Mouse (Mus musculus) midbrain, embryonic 13.5 days (tissue): ENCODE data around the gene Olfr311. TPM values are rescaled to one million over a fixed set of nuclear protein-coding genes. Genes with fewer than 3 reads are reported as not detected.
"Not testable (repeated sequence)": the region's sequence is repeated elsewhere in the genome, so short reads cannot be mapped to it uniquely, and the experiment has no call there.

Experiments
- ATAC-seq: fragments of 200-750 bp; cut with Nextera tagmentation; 2 replicates; pipeline ENCODE4 v1.8.0; 2017; ENCODE audit warnings: mild to moderate bottlenecking, moderate TSS enrichment, moderate library complexity
- H3K27ac ChIP-seq: fragments of 300-500 bp; sonication (generic); 2 replicates; pipeline ENCODE4 v1.5.1; 2015; ENCODE audit warnings: inconsistent platforms, mild to moderate bottlenecking, moderate library complexity
- H3K27me3 ChIP-seq: fragments of 300-500 bp; sonication (generic); 2 replicates; pipeline ENCODE4 v1.6.1; 2015; ENCODE audit warnings: mild to moderate bottlenecking, inconsistent platforms
- H3K36me3 ChIP-seq: fragments of 300-500 bp; sonication (generic); 2 replicates; pipeline ENCODE4 v1.6.1; 2015; ENCODE audit warnings: mild to moderate bottlenecking, inconsistent platforms
- H3K4me1 ChIP-seq: fragments of 300-500 bp; sonication (generic); replicated peaks from 2 replicates; pipeline ENCODE4 v1.6.1; 2015; ENCODE audit warnings: inconsistent platforms
- H3K4me2 ChIP-seq: fragments of 300-500 bp; sonication (generic); replicated peaks from 2 replicates; pipeline ENCODE4 v1.6.1; 2015; ENCODE audit warnings: moderate library complexity, mild to moderate bottlenecking, inconsistent platforms
- H3K4me3 ChIP-seq: fragments of 300-500 bp; sonication (generic); replicated peaks from 2 replicates; pipeline ENCODE4 v1.5.1; 2015; ENCODE audit warnings: mild to moderate bottlenecking, inconsistent platforms
- H3K9ac ChIP-seq: fragments of 300-500 bp; sonication (generic); replicated peaks from 2 replicates; pipeline ENCODE4 v1.6.1; 2015; ENCODE audit warnings: mild to moderate bottlenecking, inconsistent platforms
- H3K9me3 ChIP-seq: fragments of 300-500 bp; sonication (generic); 2 replicates; pipeline ENCODE4 v1.6.1; 2016; ENCODE audit warnings: mild to moderate bottlenecking, inconsistent platforms
- WGBS: fragments of 180-500 bp; shearing (Covaris S2); methylation state at CpG from one replicate; pipeline ENCODE4 v1.1.7; 2015; 5-methylcytosine and 5-hydroxymethylcytosine counted together
- polyA plus RNA-seq: library from polyadenylated mRNA; unstranded; fragments of >200 nt; fragmentation: Nextera tagmentation; extraction: Ambion mirVana; gene quantifications from 2 replicates; pipeline ENCODE4 v1.2.1, GENCODE M21; 2015

Olfr311 gene
- polyA plus RNA-seq, 1 experiment from 2014 or later = not detected

- not testable (repeated sequence) for H3K27me3 ChIP-seq, ATAC-seq, H3K4me3 ChIP-seq, H3K9ac ChIP-seq, H3K4me1 ChIP-seq, H3K27ac ChIP-seq, H3K9me3 ChIP-seq, H3K4me2 ChIP-seq, H3K36me3 ChIP-seq
Observed at GRCm38 (mm10) chr11:58828937-58829336, 10.1 kb upstream of the Olfr311 start, which contains the start of gene Olfr312. Gene Olfr312 (plus strand): TSS chr11:58829237.

GRCm38 (mm10) chr11:58829764-58830163 lies 9.3 kb upstream of the Olfr311 start:
- no peak for ATAC-seq
- H3K27ac ChIP-seq = no peak overlapping the region
- no peak overlapping the region for H3K9ac ChIP-seq

GRCm38 (mm10) chr11:58832541-58832940 lies 6.5 kb upstream of the Olfr311 start:
- H3K27me3 ChIP-seq = not testable (repeated sequence)

More at GRCm38 (mm10) chr11:58829764-58830163, 9.3 kb upstream of the Olfr311 start:
- H3K36me3 ChIP-seq = no peaks in the 10 kb centered on the region
- H3K9me3 ChIP-seq = no peaks in the 10 kb centered on the region
- H3K27me3 ChIP-seq = no peaks in the 10 kb centered on the region
- WGBS = 81% methylated on average over 3 of the region's 3 CpGs
- H3K4me2 ChIP-seq = no peak overlapping the region
- no peak overlapping the region for H3K4me3 ChIP-seq
- H3K4me1 ChIP-seq = no peaks in the 10 kb centered on the region

GRCm38 (mm10) chr11:58846919-58847461 lies 7.9 kb downstream of the Olfr311 start, which contains the start of gene Gm12258:
Gene Gm12258 (plus strand): TSS chr11:58847158.
- peak within 1 kb of the TSS; percentile 76 for H3K27ac ChIP-seq
- no peaks in the 10 kb centered on the region for H3K9me3 ChIP-seq
- H3K4me1 ChIP-seq = peaks cover 16% of the 10 kb centered on the region
- peak within 1 kb of the TSS; percentile 93 for H3K9ac ChIP-seq
- peaks cover 32% of the 10 kb centered on the region for H3K36me3 ChIP-seq
- under 1% methylated on average over 24 of the region's 24 CpGs for WGBS
- no peaks in the 10 kb centered on the region for H3K27me3 ChIP-seq
- H3K4me2 ChIP-seq = peak within 1 kb of the TSS; percentile 84
- peak within 1 kb of the TSS; percentile 90 for H3K4me3 ChIP-seq
- ATAC-seq = peak; percentile 100

More at GRCm38 (mm10) chr11:58832541-58832940, 6.5 kb upstream of the Olfr311 start:
- H3K4me2 ChIP-seq, H3K4me3 ChIP-seq, H3K9me3 ChIP-seq, H3K4me1 ChIP-seq, ATAC-seq, H3K27ac ChIP-seq, H3K9ac ChIP-seq, H3K36me3 ChIP-seq: not testable (repeated sequence)
- 90% methylated on average over 3 of the region's 3 CpGs for WGBS

GRCm38 (mm10) chr11:58847636-58848035 lies 8.6 kb downstream of the Olfr311 start:
- peak; percentile 12; the same call in 1 of the 2 replicates for ATAC-seq
- Histone ChIP-seq H3K27me3 (no peaks in the 10 kb centered on the region), H3K27ac (peak overlapping the region; percentile 76; the same call in 1 of the 2 replicates), H3K9me3 (no peaks in the 10 kb centered on the region), H3K4me3 (peak overlapping the region; percentile 90), H3K9ac (peak overlapping the region; percentile 93), H3K36me3 (peaks cover 39% of the 10 kb centered on the region), H3K4me2 (peak overlapping the region; percentile 84), H3K4me1 (peaks cover 16% of the 10 kb centered on the region)
- WGBS = 47% methylated on average over 9 of the region's 9 CpGs

- Histone ChIP-seq H3K27me3 (no peaks in the 10 kb centered on the region), H3K36me3 (peaks cover 48% of the 10 kb centered on the region), H3K9ac (no peak overlapping the region), H3K4me3 (no peak overlapping the region), H3K27ac (no peak overlapping the region), H3K9me3 (no peaks in the 10 kb centered on the region), H3K4me1 (peaks cover 16% of the 10 kb centered on the region), H3K4me2 (no peak overlapping the region)
- 73% methylated on average over 2 of the region's 2 CpGs for WGBS
- ATAC-seq = no peak
Observed at GRCm38 (mm10) chr11:58849731-58850130, 10.7 kb downstream of the Olfr311 start.

GRCm38 (mm10) chr11:58860744-58861143 lies 21.7 kb downstream of the Olfr311 start:
- 96% methylated on average over 8 of the region's 8 CpGs for WGBS
- Histone ChIP-seq H3K27ac (no peak overlapping the region), H3K27me3 (no peaks in the 10 kb centered on the region), H3K36me3 (peaks cover 60% of the 10 kb centered on the region), H3K9me3 (peaks cover 16% of the 10 kb centered on the region), H3K9ac (no peak overlapping the region), H3K4me1 (no peaks in the 10 kb centered on the region), H3K4me2 (no peak overlapping the region), H3K4me3 (no peak overlapping the region)
- ATAC-seq = no peak

- Histone ChIP-seq H3K4me3 (peak within 1 kb of the TSS; percentile 80), H3K27ac (peak within 1 kb of the TSS; percentile 87), H3K4me2 (peak within 1 kb of the TSS; percentile 85), H3K36me3 (peaks cover 24% of the 10 kb centered on the region), H3K27me3 (no peaks in the 10 kb centered on the region), H3K9ac (peak within 1 kb of the TSS; percentile 90), H3K9me3 (no peaks in the 10 kb centered on the region), H3K4me1 (peaks cover 14% of the 10 kb centered on the region)
- peak; percentile 95 for ATAC-seq
- WGBS = 4% methylated on average over 37 of the region's 37 CpGs
Observed at GRCm38 (mm10) chr11:58867039-58867953, 28.2 kb downstream of the Olfr311 start, which contains the start of gene 2810021J22Rik. Gene 2810021J22Rik (plus strand): TSS chr11:58867216.

- H3K27ac ChIP-seq = 0 out of 2 replicates have a peak overlapping the region, but pooled peaks have one; percentile 87
Observed at GRCm38 (mm10) chr11:58867954-58868330, 28.9 kb downstream of the Olfr311 start.

GRCm38 (mm10) chr11:58870961-58871360 lies 31.9 kb downstream of the Olfr311 start:
- no peak overlapping the region for H3K4me3 ChIP-seq
- WGBS = 92% methylated on average over 4 of the region's 4 CpGs
- H3K9me3 ChIP-seq = no peaks in the 10 kb centered on the region

More at GRCm38 (mm10) chr11:58867954-58868330, 28.9 kb downstream of the Olfr311 start:
- ATAC-seq = no peak
- peak overlapping the region; percentile 90 for H3K9ac ChIP-seq
- peaks cover 14% of the 10 kb centered on the region for H3K4me1 ChIP-seq
- H3K4me2 ChIP-seq = peak overlapping the region; percentile 85
- WGBS = 85% methylated on average over 6 of the region's 6 CpGs
- no peaks in the 10 kb centered on the region for H3K27me3 ChIP-seq
- no peaks in the 10 kb centered on the region for H3K9me3 ChIP-seq
- peak overlapping the region; percentile 80 for H3K4me3 ChIP-seq
- H3K36me3 ChIP-seq = peaks cover 24% of the 10 kb centered on the region

GRCm38 (mm10) chr11:58883756-58884155 lies 44.7 kb downstream of the Olfr311 start:
- H3K36me3 ChIP-seq = peaks cover 43% of the 10 kb centered on the region
- 86% methylated on average over 8 of the region's 8 CpGs for WGBS
- H3K9me3 ChIP-seq = no peaks in the 10 kb centered on the region
- H3K27me3 ChIP-seq = no peaks in the 10 kb centered on the region
- H3K4me1 ChIP-seq = no peaks in the 10 kb centered on the region
- no peak overlapping the region for H3K4me2 ChIP-seq
- no peak overlapping the region for H3K27ac ChIP-seq
- no peak overlapping the region for H3K9ac ChIP-seq
- H3K4me3 ChIP-seq = no peak overlapping the region
- no peak for ATAC-seq

More at GRCm38 (mm10) chr11:58870961-58871360, 31.9 kb downstream of the Olfr311 start:
- Histone ChIP-seq H3K4me1 (peaks cover 14% of the 10 kb centered on the region), H3K27me3 (no peaks in the 10 kb centered on the region), H3K9ac (no peak overlapping the region), H3K27ac (no peak overlapping the region), H3K4me2 (no peak overlapping the region), H3K36me3 (peaks cover 27% of the 10 kb centered on the region)
- no peak for ATAC-seq

GRCm38 (mm10) chr11:58890511-58890910 lies 51.5 kb downstream of the Olfr311 start:
- 96% methylated on average over 10 of the region's 10 CpGs for WGBS
- H3K27me3 ChIP-seq = no peaks in the 10 kb centered on the region
- H3K9ac ChIP-seq = no peak overlapping the region
- ATAC-seq = no peak
- no peak overlapping the region for H3K4me2 ChIP-seq
- H3K36me3 ChIP-seq = peaks cover 51% of the 10 kb centered on the region
- no peak overlapping the region for H3K27ac ChIP-seq
- no peak overlapping the region for H3K4me3 ChIP-seq
- no peaks in the 10 kb centered on the region for H3K9me3 ChIP-seq
- H3K4me1 ChIP-seq = no peaks in the 10 kb centered on the region
